Comparison of ENCODE assay signal across 12 mouse cellular contexts in genomic region chr12:103313871-103314639, GRCm38 (mm10). TPM values are rescaled to one million over a fixed set of nuclear protein-coding genes. Genes with fewer than 3 reads are reported as not detected.
DNase-seq lines count a peak whose midpoint lies in the region; ATAC-seq lines count a peak whose summit lies in the region.
"Had no signal": no experiment of that assay in that cellular context is flagged by ENCODE, and none has a peak within 500 bp of the region (broad histone marks: within the 10 kb centered on the region; RNA-seq: fewer than 3 reads in every experiment).

No protein-coding gene starts in this region.

- H3K36me3 ChIP-seq in forebrain, embryonic 15.5 days, result no peaks in the 10 kb centered on the region
- H3K36me3 ChIP-seq: liver, embryonic 13.5 days had no signal

- peak; percentile 65 for ATAC-seq in forebrain, embryonic 15.5 days (replicated peaks)
- ATAC-seq in monocyte, adult 5-6 weeks (replicated peaks; ENCODE audit: insufficient number of reproducible peaks, low FRiP score, low TSS enrichment, poor library complexity, severe bottlenecking), result no peak
- ATAC-seq: Patski had no signal

- no peaks in the 10 kb centered on the region for H3K9me3 ChIP-seq in forebrain, embryonic 15.5 days
- H3K9me3 ChIP-seq: liver, embryonic 13.5 days had no signal

- 4% methylated on average over 21 of the region's 21 CpGs for WGBS in forebrain, embryonic 15.5 days

- no peak overlapping the region for H3K9ac ChIP-seq in forebrain, embryonic 15.5 days (replicated peaks)
- H3K9ac ChIP-seq: liver, embryonic 13.5 days had no signal

- DNase-seq in right cerebral cortex, postnatal 14 days, result peak; percentile 50
- no peak for DNase-seq in right cerebral cortex, postnatal 25 days
- peak; percentile 45 for DNase-seq in lung, postnatal 14 days
- peak; percentile 25 for DNase-seq in retina, embryonic 14.5 days (ENCODE audit: low spot score)
- no peak for DNase-seq in left cerebral cortex, adult 11 months (ENCODE audit: low spot score)
- DNase-seq: gastrocnemius, postnatal 25 days; liver, embryonic 13.5 days; thymus, postnatal 4 days had no signal

- no peaks in the 10 kb centered on the region for H3K27me3 ChIP-seq in forebrain, embryonic 15.5 days

- H3K4me1 ChIP-seq in forebrain, embryonic 15.5 days, result peaks cover 32% of the 10 kb centered on the region
- H3K4me1 ChIP-seq: liver, embryonic 13.5 days had no signal

- H3K27ac ChIP-seq in forebrain, embryonic 15.5 days (replicated peaks), result peak overlapping the region; percentile 42
- H3K27ac ChIP-seq: liver, embryonic 13.5 days had no signal

- H3K4me2 ChIP-seq in forebrain, embryonic 15.5 days (replicated peaks), result peak overlapping the region; percentile 56
- H3K4me2 ChIP-seq: liver, embryonic 13.5 days had no signal

- peak overlapping the region; percentile 34 for H3K4me3 ChIP-seq in forebrain, embryonic 15.5 days
- H3K4me3 ChIP-seq: liver, embryonic 13.5 days had no signal

RNA-seq across cellular contexts. Expression of gene Fam181a, which starts 3.3 kb away (rescaled TPM):
- polyA plus RNA-seq in forebrain, embryonic 15.5 days (2015; fragmentation: Nextera tagmentation; extraction: Ambion mirVana), result 4.0 TPM in 2 replicates
- not detected in 3 replicates for total RNA-seq in monocyte, adult 5-6 weeks (2017)
- total RNA-seq: gastrocnemius, postnatal 25 days had no signal
- polyA plus RNA-seq: large intestine, adult 2 months; liver, embryonic 13.5 days; Patski had no signal

RNA-seq across cellular contexts. Expression of gene Asb2, which starts 41.7 kb away (rescaled TPM):
- 0.55 and 0.74 TPM in 2 replicates for polyA plus RNA-seq in forebrain, embryonic 15.5 days (2015; fragmentation: Nextera tagmentation; extraction: Ambion mirVana)
- total RNA-seq in monocyte, adult 5-6 weeks (2017), result 0.96 to 4.0 TPM (median 1.2 TPM) in 3 replicates

Comparison
In these comparisons a context has a peak if more than half of its experiments do, and no peak if none do; other contexts are left out.
1. DNase-seq: peak in right cerebral cortex, postnatal 14 days (single experiment), lung, postnatal 14 days (single experiment) and retina, embryonic 14.5 days (single experiment); none in right cerebral cortex, postnatal 25 days (single experiment) and left cerebral cortex, adult 11 months (single experiment).